Mouse (Mus musculus) heart, postnatal 25 days (tissue): ENCODE measurements at regions not wholly inside any gene's neighbourhood (a gene's known extent, or its start where the extent isn't known, plus 50 kb on each side); places are given as distances from the start of the nearest gene placed in this dataset. TPM values are rescaled to one million over a fixed set of nuclear protein-coding genes. Genes with fewer than 3 reads are reported as not detected.

Experiments used
- microRNA-seq: library from miRNA; unstranded; fragments of <30 nt; microRNA quantifications from one replicate; pipeline ENCODE4 v1.2.0, GENCODE M21; 2022

Small RNAs in the stretch of these regions (microRNA-seq; reads per million reads assigned to microRNA genes)
- not detected for gene Gm27682
